Mouse (Mus musculus): ENCODE results near the gene Epyc. TPM values are rescaled to one million over a fixed set of nuclear protein-coding genes. Genes with fewer than 3 reads are reported as not detected.

Epyc gene
- total RNA-seq (2014; fragmentation: Nextera tagmentation) = not detected in 2 replicates
- total RNA-seq (2017) = not detected in 2 replicates

DNA sequence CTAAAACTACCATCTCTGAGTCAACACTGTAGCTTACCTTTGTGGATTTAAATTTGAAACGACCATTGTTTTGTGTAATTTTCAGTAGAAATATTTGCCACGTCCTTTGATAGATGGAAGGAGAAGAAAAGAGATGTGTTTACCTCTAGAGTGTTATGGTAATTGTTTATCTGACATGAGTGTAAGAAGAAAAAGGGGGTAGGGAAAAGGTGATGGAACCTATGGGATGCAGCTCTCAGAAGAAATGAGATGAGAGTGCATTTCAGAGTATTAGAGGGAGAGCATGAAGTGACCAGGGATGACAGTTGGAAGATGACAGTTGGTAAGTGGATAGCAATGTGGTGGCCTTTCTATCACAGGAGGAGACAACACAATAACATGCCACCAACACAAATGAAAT, at the start of gene Epyc:
Epyc (plus strand) TSS at position 301 of the 400 bp plus-strand sequence.
- no peak for ATAC-seq (replicated peaks; ENCODE audit: low FRiP score, low TSS enrichment, poor library complexity, severe bottlenecking)

DNA sequence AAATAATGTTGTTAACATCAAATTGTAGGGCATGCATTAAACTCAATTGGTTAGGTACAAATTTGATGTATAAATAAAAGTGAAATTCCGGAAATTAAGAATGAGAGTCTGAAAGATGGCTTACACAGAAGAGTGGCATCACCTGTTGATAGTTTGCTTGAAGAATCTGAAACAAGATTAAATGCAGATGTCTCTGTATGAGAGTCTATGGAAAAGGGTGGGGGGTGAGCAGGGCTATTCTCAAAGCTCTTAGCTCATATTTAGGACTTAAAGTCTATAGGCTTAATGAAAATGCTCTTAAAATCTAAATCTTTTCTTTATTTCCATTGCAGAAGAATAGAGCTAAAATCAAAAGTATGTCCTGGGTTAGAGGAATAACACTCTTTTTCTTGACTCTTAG, 48.2 kb upstream of the Epyc start:
- ATAC-seq (replicated peaks; ENCODE audit: low FRiP score, low TSS enrichment, poor library complexity, severe bottlenecking) = no peak

DNA sequence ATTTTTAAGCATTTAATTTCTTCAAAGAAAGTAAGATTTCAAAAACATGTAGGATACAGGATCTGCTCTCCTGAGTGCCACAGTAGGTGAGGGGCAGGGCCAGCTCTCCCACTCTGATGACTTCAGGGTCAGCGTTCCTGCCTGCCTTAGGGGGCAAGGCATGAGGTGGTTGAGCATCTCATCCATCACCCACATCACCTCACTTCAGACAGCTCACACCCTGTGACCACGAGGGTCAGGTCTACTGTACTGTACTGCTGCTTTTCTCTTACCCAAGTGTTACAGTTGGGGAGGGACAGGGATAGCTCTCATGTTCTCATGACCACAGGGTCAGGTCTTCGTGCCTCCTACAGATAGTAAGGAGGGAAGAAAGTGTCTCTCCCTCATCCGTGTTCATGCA, 42.1 kb upstream of the Epyc start:
- no peak for ATAC-seq (replicated peaks; ENCODE audit: low FRiP score, low TSS enrichment, poor library complexity, severe bottlenecking)

DNA sequence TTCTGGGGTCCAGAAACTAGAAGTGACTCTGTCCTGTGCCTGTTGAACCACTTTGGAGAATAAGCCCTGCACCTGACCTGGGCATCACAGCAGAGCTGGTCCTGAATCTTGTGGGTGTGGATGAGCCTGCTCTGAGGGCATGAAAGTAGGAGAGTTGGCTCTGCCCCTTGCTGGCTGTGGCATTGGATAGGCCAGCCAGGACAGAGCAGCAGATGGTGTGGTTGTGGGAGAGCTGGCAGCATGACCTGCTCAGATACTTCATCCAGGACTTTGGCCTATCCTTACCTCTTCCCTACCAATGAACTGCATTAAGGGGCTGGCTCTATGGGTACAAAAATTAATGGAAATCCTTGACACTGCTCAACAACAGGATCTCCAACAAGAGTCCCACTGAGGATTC, 40.6 kb upstream of the Epyc start:
- no peak for ATAC-seq (replicated peaks; ENCODE audit: low FRiP score, low TSS enrichment, poor library complexity, severe bottlenecking)

DNA sequence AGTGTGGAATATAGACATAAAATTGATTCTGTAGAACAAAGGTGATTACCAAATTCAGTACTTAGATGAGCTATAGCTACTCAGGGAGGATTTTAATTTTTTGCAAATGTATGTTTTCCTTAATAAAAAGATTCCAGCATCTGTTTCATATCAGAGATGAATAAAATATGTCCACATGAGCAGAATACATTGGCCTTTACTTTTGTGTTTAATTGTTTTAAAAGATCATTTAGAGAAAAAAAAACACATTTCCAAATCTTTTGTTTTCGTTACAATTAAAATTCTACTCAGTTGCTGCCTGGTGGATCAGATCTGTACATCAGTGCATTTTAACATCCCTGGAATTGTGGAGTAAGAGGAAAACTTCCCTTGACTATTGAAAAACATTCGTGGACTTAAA, 37.3 kb upstream of the Epyc start, which contains the start of gene Kera:
Kera (plus strand) TSS at position 301 of the 400 bp plus-strand sequence.
- ATAC-seq (replicated peaks; ENCODE audit: low FRiP score, low TSS enrichment, poor library complexity, severe bottlenecking) = no peak

DNA sequence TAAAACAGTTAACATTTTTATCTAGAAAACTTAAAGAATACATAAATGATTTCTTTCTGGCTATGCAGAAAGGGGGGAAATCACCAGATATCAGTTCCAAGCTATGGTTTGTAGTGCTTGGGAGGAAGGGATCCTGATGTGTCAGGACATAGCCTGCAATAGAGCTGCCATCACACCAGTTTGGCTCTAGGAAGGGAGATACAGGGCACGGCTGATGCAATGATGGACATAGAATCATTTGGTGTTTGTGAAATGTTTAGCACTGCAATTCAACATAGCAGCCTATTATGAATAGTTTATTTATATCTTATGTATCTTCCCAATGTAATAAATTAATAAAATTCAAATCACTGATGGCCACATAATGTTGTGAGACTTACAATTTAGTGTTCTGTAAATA, 21.5 kb upstream of the Epyc start:
- ATAC-seq (replicated peaks; ENCODE audit: low FRiP score, low TSS enrichment, poor library complexity, severe bottlenecking) = no peak

DNA sequence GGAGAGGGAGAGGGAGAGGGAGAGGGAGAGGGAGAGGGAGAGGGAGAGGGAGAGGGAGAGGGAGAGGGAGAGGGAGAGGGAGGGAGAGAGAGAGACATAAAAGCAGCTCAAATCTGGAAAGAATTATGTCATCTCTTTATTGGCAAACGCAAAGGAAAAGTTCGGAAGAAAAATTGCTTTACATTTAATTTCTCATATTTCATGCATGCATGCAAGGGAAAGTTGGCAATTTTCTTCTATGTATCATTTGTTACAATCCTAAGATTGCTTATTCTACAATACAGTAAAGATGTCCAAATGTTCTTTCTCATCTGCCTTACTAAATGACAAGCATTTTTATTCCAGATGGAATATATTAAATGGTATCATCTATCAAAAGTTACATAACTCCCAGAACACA, 19.5 kb upstream of the Epyc start:
- no peak for ATAC-seq (replicated peaks; ENCODE audit: low FRiP score, low TSS enrichment, poor library complexity, severe bottlenecking)

DNA sequence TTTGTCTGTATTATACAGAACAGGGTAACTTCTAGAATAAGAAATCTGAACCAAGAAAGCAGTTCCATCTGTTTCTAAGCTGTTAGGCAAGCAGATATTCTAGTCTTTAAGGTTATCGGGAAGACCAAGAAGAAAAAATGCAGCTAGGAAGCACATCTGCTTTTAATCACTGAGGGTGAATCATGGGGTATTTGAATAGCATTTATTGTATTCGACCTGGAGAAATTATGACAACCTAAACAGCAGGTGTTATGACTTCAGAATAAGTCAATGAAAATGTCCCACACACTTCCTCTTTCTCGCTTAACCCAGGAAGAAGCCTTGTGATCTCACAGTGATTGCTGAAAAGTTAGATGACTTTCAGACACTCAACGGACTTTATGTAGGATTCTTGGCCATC, 18.8 kb upstream of the Epyc start:
- ATAC-seq (replicated peaks; ENCODE audit: low FRiP score, low TSS enrichment, poor library complexity, severe bottlenecking) = no peak

DNA sequence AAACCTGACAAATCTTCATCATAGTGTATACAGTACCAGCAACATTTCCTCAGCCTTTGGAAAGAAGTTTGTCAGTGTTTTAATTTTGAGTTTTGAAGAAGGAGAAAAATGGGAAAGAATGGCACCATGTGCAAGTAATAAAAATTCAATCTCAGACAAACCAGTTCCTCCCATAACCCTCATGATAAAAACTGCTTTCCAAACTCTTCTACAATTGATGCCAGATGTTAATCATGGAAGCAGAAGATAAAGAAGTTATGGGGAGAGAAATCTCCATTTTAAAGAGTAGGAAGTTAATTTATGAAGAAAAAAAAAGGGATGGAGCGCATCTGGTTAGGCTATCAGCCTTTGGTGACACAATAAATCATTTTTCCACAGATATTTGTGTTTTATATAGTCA, 17.3 kb upstream of the Epyc start:
- ATAC-seq (replicated peaks; ENCODE audit: low FRiP score, low TSS enrichment, poor library complexity, severe bottlenecking) = no peak

DNA sequence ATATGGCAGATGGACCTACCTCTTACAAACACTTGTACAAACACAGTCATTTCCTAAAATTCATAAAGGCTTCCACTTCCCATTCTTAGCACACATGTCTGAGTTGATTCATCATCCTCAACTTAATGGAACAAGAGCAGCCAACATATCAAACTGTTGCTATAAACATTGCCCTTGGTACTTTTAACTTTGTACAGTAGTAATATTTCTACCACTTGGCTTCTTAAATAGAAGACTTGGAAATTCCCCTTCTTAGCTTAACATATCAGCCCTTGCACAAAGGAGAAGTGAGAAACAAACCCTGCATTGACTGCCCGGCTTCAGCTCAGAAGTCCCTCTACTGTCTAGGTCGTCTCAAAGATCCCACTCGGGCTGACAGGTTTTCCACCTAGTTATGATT, 12.8 kb upstream of the Epyc start:
- ATAC-seq (replicated peaks; ENCODE audit: low FRiP score, low TSS enrichment, poor library complexity, severe bottlenecking) = no peak

DNA sequence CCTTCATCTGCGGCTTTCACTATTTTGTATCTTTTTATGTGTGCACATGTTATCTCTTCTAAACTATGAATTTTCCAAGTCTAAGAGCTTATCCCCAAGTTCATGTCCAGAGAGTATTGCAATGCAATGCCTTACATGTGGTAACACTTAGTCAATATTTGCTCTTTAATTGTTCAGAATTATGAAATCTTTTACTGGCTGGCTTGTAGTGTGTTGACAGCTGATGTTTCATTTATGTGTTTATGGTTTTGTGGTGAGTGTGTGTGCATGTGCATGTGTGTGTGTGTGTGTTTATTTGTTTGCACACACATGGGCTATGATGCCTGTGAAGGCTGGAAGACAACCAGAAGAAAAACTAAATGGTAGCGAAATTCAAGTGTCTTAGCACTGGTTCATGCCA, 1.9 kb upstream of the Epyc start:
- no peak for ATAC-seq (replicated peaks; ENCODE audit: low FRiP score, low TSS enrichment, poor library complexity, severe bottlenecking)

DNA sequence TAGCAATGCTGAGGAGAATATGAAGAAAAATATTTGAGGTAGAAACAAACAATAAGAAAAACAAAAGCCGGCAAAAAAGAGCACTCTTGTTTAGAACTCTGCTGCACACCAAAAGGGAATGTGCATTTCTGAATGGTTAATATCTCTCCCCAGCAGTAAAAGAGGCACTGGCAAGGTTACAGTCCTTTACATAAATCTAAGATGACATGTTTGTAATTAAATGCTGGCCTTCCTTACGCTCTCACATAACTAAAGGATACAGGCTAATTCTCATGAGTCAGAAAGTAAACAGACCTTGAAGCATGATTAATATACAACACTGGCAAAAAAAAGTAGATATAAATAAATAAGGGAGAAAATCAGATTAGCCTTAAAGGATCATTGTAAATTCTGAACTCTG, 6.5 kb downstream of the Epyc start:
- no peak for ATAC-seq (replicated peaks; ENCODE audit: low FRiP score, low TSS enrichment, poor library complexity, severe bottlenecking)

DNA sequence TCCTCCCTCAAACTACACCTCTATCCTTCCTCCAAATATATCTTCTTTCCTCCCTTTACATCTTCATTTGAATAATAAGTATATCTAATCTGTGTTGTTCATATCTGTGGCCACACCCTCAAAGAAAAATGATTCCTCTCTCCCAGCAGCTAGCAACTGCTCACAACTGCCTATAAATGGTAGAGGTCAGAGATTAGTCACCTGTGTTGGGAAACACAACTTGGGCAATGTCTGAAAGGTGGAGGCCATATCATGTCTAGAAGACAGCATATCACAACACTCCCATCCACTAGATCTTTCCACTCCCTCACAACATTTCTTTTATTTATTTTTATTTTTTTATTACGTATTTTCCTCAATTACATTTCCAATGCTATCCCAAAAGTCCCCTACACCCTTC, 15.6 kb downstream of the Epyc start:
- ATAC-seq (replicated peaks; ENCODE audit: low FRiP score, low TSS enrichment, poor library complexity, severe bottlenecking) = no peak

DNA sequence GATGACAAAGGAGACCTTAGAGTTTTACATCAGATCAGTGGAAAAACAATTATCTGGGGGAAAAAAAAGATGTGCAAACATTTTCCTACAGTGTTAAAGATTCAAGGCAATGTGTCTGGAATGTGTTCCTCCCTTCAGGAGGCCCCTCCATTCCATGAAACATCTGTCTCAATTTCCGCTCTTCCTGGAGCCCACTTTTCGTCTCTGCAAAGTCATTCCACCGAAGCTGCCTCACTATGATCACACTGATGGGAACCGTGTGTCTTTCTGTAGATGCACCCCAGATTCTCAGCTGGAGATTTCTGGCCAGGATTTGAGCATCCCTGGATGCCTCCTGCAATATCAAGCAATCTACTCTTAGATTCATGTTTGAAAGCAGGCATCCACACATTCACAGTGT, 24.8 kb downstream of the Epyc start:
- no peak for ATAC-seq (replicated peaks; ENCODE audit: low FRiP score, low TSS enrichment, poor library complexity, severe bottlenecking)

DNA sequence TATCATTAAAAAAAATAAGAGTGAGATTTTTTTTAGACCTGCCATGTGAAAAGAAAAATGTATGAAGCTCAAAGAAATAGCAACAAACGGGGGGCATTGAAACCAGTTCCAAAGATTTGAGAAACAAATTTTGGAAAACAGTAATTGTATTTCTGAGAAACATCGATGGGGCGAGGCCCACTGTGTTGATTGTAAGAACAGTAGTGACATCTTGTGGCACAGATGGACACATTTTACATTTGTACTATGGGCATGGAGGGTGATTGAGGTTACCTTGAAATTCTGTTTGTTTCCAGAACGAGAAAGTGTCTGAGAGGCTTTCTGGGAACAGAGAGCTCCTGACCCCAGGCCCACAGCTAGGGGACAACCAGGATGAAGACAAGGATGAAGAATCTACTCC, 26.3 kb downstream of the Epyc start:
- ATAC-seq (replicated peaks; ENCODE audit: low FRiP score, low TSS enrichment, poor library complexity, severe bottlenecking) = no peak

DNA sequence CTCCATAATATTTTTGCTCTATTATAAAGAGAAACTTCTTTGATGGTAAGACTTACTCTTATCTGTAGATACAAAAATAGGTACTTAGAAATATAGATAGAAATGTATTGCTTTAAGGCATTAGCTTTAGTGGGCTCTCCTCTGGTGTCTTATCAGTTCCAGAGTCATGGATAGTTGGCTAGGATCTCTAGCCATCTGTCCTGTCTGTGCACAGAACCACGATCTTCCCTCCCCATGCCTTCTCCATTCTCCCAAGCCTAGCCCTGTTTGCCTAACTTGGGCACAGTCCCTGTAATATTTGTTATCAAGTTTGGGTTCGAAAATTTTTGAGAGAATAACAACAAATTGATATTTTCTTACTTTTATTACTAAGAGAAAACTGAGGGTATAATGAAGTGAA, 29.4 kb downstream of the Epyc start:
- no peak for ATAC-seq (replicated peaks; ENCODE audit: low FRiP score, low TSS enrichment, poor library complexity, severe bottlenecking)

DNA sequence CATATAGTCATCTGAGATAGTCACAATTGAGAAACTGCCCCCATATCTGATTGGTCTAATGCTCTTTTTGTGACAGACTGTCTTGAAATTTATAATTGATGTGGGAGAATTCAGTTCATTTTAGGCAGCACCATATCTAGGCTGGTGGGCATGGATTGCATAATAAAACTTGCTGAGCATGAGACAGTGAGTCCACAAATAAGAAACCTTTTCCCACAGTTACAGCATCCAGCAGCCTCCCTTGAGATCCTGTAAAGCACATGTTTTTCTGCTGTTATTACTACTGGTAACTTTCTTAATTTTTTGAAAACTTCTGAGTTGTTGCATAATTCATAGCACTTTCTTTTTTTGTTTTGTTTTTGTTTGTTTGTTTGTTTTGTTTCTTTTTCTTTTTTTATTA, 39.1 kb downstream of the Epyc start:
- ATAC-seq (replicated peaks; ENCODE audit: low FRiP score, low TSS enrichment, poor library complexity, severe bottlenecking) = no peak

DNA sequence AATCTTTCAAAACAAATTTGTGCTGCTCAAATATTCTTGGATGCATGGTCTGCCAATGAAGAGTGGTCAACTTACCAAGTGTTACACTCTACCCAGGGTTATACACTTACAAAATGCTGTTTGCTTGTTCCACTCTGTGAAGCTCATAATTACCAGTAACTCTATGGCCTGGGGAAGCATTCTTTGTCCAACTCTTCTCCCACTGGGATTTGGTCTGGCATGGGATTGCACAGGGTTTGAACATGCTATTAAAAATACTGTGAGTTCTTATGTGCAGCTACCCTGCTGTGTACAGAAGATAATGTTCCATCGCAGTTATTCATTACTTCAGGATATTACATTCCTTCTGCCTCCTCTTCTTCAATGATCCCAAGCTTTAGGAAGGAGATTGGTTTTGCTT, 43.3 kb downstream of the Epyc start:
- ATAC-seq (replicated peaks; ENCODE audit: low FRiP score, low TSS enrichment, poor library complexity, severe bottlenecking) = no peak

DNA sequence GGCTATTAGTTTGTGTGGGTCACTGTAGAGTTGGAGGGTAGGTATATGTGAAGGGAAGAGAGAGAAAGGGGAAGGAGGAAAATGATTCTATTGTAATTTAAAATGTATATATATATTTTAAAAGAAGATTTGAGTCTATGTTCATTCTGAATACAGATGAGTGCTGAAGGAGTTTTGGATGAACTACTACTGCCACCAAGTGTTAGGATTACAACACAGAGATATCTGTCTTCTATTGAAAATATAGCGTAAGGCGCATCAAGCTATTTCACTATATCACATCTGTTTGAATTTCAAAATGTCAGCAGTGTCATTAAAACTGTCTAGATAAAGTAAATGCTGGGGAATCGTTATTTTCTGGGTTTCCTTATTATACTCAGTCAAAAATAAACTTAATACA, 45.6 kb downstream of the Epyc start:
- no peak for ATAC-seq (replicated peaks; ENCODE audit: low FRiP score, low TSS enrichment, poor library complexity, severe bottlenecking)

DNA sequence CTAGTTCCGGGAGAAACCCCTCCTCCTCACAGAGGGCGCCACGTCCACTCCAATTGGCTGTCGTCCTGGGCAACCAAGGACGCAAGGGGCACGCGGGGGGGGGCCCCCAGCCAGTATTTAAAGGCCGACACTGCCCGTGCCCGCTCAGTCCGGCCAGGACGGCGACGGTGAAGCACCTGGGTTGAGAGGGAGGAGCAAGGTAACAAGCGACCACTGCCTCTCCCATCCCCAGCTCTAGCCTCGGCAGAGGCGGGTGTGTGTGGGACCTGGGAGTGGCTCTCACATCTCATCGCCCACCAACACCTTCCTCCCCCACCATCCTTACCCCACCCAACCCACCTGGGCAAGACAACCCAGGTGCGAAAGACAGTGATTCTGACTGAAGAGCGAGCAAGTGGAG, 49.0 kb downstream of the Epyc start, which contains the start of gene Ccer1:
Ccer1 (plus strand) TSS at position 147 of the 400 bp plus-strand sequence.
- no peak for ATAC-seq (replicated peaks; ENCODE audit: low FRiP score, low TSS enrichment, poor library complexity, severe bottlenecking)

DNA sequence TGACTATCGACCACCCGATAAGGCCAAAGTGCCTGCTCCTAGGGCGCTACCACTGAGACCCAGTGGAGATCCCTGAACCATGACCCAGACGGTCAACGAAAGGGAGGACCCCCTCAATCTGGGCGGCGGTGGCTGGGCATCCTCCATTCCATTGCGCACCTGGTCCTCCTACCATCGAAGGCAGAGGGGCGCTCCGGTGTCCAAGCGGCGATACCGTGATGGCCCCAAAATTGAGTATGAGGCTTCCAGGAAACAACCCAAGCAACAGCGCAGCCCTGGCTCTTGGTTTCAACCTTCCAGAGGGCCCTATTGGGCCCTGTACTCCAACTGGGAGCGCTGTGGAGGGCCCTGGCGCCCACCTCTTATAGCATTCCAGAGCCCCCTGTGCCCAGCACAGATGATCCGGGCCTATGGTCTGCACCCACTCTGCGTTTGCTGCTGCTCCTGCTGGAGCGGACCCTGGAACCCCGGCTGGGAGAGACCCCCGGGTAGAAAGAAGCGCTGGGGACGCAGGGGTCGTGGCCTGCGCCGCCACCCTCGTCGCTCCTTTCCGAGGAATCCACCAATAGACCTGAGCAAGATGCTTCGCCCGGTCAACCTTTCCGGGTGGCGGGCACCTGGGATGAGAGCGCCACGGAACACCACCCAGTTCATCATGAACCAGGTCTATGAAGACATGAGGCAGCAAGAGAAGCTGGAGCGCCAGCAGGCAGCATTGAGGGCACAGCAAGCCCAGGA, 49.7 kb downstream of the Epyc start:
- no peak for ATAC-seq (replicated peaks; ENCODE audit: low FRiP score, low TSS enrichment, poor library complexity, severe bottlenecking)

DNA sequence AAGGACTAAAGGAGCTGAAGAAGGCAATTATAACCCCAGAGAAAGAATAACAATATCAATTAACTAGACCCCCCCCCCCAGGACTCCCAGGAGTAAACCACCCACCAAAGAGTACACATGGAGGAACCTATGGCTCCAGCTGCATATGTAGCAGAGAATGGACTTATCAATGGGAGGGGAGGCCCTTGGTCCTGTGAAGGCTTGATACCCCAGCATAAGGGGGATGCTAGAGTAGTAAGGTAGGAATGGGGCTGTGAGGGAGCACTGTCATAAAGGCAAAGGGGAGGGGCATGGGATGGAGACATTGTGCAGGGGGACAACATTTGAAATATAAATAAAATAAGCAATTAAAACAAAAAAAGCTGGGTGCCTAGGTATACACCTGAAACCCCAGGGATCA, 58.5 kb downstream of the Epyc start:
- ATAC-seq (replicated peaks; ENCODE audit: low FRiP score, low TSS enrichment, poor library complexity, severe bottlenecking) = no peak
